Mouse (Mus musculus) kidney, embryonic 14.5 days (tissue): ENCODE results near the gene Efhd2. TPM values are rescaled to one million over a fixed set of nuclear protein-coding genes. Genes with fewer than 3 reads are reported as not detected.

Experiments
- ATAC-seq: fragments of 200-750 bp; cut with Nextera tagmentation; 2 replicates; pipeline ENCODE4 v1.8.0; 2017; ENCODE audit warnings: moderate number of reproducible peaks, mild to moderate bottlenecking, moderate TSS enrichment, moderate library complexity; ENCODE audit not compliant: low FRiP score, low TSS enrichment
- H3K27ac ChIP-seq: fragments of 300-500 bp; sonication (generic); 2 replicates; pipeline ENCODE4 v1.5.1; 2014; ENCODE audit warnings: low read depth, mild to moderate bottlenecking, low read length, moderate library complexity, mixed read lengths
- H3K27me3 ChIP-seq: fragments of 300-500 bp; sonication (generic); 2 replicates; pipeline ENCODE4 v1.6.1; 2014; ENCODE audit warnings: mild to moderate bottlenecking, low read length; ENCODE audit not compliant: control insufficient read depth, insufficient read depth
- H3K36me3 ChIP-seq: fragments of 300-500 bp; sonication (generic); 2 replicates; pipeline ENCODE4 v1.6.1; 2014; ENCODE audit warnings: low read length, mixed read lengths; ENCODE audit not compliant: control insufficient read depth, insufficient read depth
- H3K4me1 ChIP-seq: fragments of 300-500 bp; sonication (generic); 2 replicates; pipeline ENCODE4 v1.6.1; 2014; ENCODE audit warnings: low read length, mixed read lengths; ENCODE audit not compliant: control insufficient read depth, insufficient read depth
- H3K4me2 ChIP-seq: fragments of 300-500 bp; sonication (generic); replicated peaks from 2 replicates; pipeline ENCODE4 v1.6.1; 2014; ENCODE audit warnings: low read depth, mild to moderate bottlenecking, low read length
- H3K4me3 ChIP-seq: fragments of 300-500 bp; sonication (generic); 2 replicates; pipeline ENCODE4 v1.5.1; 2014; ENCODE audit warnings: mild to moderate bottlenecking, low read length
- H3K9ac ChIP-seq: fragments of 300-500 bp; sonication (generic); 2 replicates; pipeline ENCODE4 v1.6.1; 2014; ENCODE audit warnings: low read depth, mild to moderate bottlenecking, low read length, moderate library complexity
- H3K9me3 ChIP-seq: fragments of 300-500 bp; sonication (generic); 2 replicates; pipeline ENCODE4 v1.6.1; 2016; ENCODE audit warnings: low read length; ENCODE audit not compliant: control insufficient read depth
- WGBS: fragments of 180-500 bp; shearing (Covaris S2); extraction: QIAGEN DNeasy Blood & Tissue Kit; methylation state at CpG from one replicate; pipeline ENCODE4 v1.1.7; 2014; 5-methylcytosine and 5-hydroxymethylcytosine counted together
- polyA plus RNA-seq: library from polyadenylated mRNA; unstranded; fragments of >200 nt; fragmentation: Nextera tagmentation; extraction: Ambion mirVana; gene quantifications from 2 replicates; pipeline ENCODE4 v1.2.1, GENCODE M21; 2014

The Efhd2 gene
- polyA plus RNA-seq, 1 experiment from 2014 or later: 29.5 TPM

DNA sequence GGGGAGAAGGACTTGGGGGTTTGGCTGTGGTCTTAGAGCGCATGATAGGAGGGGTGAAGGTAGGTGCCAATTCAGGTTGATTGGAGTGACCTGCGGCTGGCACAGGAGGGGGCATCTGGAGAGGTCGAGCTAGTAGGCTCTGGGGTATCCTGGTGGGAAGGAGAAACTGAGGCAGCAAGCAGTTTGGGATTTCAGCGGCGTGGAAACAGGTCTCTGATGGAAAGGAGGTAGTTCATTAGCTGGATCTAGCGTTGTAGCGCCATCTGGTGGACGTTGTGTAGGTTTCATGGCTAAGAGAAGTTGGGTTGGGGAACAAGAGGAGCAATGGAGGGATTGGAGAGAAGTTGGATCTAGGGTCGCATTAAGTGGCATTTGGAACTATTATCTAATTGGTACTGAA lies 21.3 kb downstream of the Efhd2 start:
- no peak overlapping the region for H3K9ac ChIP-seq
- H3K27me3 ChIP-seq: no peaks in the 10 kb centered on the region
- 76% methylated on average over 9 of the region's 9 CpGs for WGBS
- ATAC-seq: no peak
- no peaks in the 10 kb centered on the region; the same call in 1 of the 2 replicates for H3K36me3 ChIP-seq
- H3K4me3 ChIP-seq: no peak overlapping the region
- no peak overlapping the region for H3K27ac ChIP-seq
- no peak overlapping the region for H3K4me2 ChIP-seq
- no peaks in the 10 kb centered on the region for H3K4me1 ChIP-seq
- no peaks in the 10 kb centered on the region for H3K9me3 ChIP-seq

DNA sequence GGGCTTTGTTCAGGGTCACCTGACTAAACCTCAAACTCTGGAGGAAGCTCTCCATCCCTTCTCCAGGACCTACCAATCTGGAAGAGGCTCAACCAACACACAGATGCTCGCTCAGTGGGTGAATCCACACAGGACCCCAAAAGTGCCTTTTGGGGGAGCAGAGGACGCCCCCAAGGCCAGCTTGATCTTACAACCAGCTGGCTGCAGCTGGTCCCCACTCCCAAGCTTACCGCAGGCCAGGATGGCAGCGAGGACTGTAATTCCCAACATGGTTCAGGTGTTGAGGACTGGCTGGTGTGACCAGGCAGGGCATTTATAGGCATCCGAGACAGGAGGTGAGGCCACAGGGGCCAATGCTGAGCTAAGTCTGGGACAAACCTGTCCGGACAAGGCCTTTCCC lies 28.7 kb downstream of the Efhd2 start, which contains the start of gene Ctrc:
Gene Ctrc (minus strand): TSS at position 361 of the 400 bp plus-strand sequence.
- Histone ChIP-seq H3K36me3 (no peaks in the 10 kb centered on the region), H3K27ac (no peak within 1 kb of the TSS), H3K4me3 (no peak within 1 kb of the TSS), H3K9me3 (no peaks in the 10 kb centered on the region), H3K9ac (no peak within 1 kb of the TSS), H3K27me3 (no peaks in the 10 kb centered on the region), H3K4me2 (no peak within 1 kb of the TSS), H3K4me1 (no peaks in the 10 kb centered on the region)
- WGBS: 75% methylated on average over 6 of the region's 6 CpGs
- no peak for ATAC-seq

DNA sequence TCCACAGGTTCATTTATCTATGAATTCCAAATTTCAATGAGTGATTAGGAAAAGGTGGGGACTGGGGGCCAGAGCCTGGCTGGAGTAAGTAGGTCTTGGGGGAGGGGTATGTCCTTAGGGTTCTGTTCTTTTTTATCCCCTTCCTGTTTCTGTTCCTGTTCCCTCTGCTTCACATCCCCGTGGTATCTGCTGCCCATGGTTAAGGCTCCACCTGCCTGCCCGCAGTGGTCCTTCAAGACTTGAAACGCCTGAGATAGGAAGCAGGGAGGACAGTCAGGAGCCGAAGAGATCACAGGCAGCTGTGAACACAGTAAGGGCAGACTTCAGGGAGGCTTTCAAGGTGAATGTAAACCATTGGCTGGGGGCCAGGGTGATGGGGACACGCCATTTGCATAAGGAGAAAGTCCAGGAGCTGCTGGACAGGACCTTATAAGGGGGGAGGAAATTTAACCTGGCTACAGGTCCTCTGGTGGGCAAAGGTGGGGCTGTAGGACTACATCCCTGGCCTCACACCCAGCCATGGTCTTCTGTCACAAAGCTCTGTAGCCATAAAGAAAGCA lies 40.1 kb downstream of the Efhd2 start:
- H3K27me3 ChIP-seq: no peaks in the 10 kb centered on the region
- H3K4me3 ChIP-seq: no peak overlapping the region
- H3K27ac ChIP-seq: no peak overlapping the region
- no peak overlapping the region for H3K4me2 ChIP-seq
- no peak for ATAC-seq
- no peaks in the 10 kb centered on the region for H3K4me1 ChIP-seq
- no peak overlapping the region for H3K9ac ChIP-seq
- no peaks in the 10 kb centered on the region for H3K9me3 ChIP-seq
- 61% methylated on average over 5 of the region's 5 CpGs for WGBS
- no peaks in the 10 kb centered on the region for H3K36me3 ChIP-seq

DNA sequence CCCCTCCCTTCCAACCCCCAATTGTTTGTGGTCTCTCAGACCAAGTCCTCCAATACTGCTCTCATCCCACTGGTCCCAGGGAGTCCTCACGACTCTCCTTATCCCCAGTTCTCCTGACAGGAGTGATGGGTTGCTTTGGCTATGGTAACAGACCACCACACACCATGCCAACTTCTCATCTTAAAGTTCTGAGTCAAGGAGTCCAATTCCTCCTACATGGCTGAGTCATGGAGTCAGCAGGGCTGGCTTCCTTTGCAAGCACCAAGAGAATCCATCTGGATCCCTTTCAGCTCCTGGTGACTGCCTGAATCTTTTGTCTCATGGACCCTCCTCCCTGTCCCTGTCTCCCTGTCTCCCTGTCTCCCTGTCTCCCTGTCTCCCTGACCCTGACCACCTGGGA lies 40.8 kb downstream of the Efhd2 start:
- 43% methylated on average over 1 of the region's 1 CpGs for WGBS
- Histone ChIP-seq H3K9me3 (no peaks in the 10 kb centered on the region), H3K4me3 (no peak overlapping the region), H3K27ac (no peak overlapping the region), H3K27me3 (no peaks in the 10 kb centered on the region), H3K9ac (no peak overlapping the region), H3K4me2 (no peak overlapping the region), H3K4me1 (no peaks in the 10 kb centered on the region), H3K36me3 (no peaks in the 10 kb centered on the region)
- ATAC-seq: no peak

DNA sequence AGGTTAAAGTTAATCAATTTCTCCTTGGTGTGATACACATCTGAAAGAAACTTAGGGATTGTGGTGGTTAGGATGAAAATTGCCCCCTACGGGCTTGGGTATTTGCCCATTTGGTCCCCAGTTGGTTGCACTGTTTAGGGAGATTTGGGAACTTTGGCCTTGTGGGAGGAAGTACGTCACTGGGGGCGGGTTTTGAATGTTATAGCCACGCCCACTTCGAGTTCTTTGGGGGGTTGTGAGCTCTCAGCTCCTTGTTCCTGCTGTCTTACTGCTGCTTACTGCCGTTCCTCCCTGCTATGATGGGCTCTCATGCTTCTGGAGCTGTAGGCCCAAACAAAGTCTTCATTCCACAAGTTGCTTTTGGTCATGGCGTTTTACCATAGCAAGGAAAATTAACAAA lies 43.4 kb downstream of the Efhd2 start:
- Histone ChIP-seq H3K27ac (no peak overlapping the region), H3K9me3 (no peaks in the 10 kb centered on the region), H3K4me1 (no peaks in the 10 kb centered on the region), H3K36me3 (no peaks in the 10 kb centered on the region), H3K9ac (no peak overlapping the region), H3K27me3 (no peaks in the 10 kb centered on the region), H3K4me2 (no peak overlapping the region), H3K4me3 (no peak overlapping the region)
- WGBS: 77% methylated on average over 7 of the region's 7 CpGs
- ATAC-seq: no peak

DNA sequence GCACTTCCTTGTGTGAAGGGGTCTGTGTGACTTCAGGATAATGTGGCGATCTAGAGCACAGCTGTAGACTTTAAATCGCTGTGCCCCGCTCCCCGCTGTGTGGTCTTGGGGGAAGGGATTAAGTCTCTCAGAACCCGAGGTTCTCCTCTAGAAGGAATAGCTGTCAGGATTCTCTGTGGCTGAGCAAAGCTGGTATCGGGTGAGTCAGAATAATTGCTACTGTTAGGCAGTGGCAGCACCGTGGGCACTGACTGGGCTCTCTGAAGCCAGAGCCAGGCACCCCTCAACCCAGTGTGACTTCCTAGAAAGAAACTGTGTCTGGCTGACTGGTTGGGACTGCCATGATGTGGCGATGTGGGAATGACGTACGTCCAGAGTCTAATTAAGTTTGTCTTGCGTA lies 44.3 kb downstream of the Efhd2 start:
- 60% methylated on average over 11 of the region's 11 CpGs for WGBS
- Histone ChIP-seq H3K4me2 (no peak overlapping the region), H3K27me3 (no peaks in the 10 kb centered on the region), H3K27ac (no peak overlapping the region), H3K4me1 (no peaks in the 10 kb centered on the region), H3K9me3 (no peaks in the 10 kb centered on the region), H3K36me3 (no peaks in the 10 kb centered on the region), H3K4me3 (no peak overlapping the region), H3K9ac (no peak overlapping the region)
- no peak for ATAC-seq

DNA sequence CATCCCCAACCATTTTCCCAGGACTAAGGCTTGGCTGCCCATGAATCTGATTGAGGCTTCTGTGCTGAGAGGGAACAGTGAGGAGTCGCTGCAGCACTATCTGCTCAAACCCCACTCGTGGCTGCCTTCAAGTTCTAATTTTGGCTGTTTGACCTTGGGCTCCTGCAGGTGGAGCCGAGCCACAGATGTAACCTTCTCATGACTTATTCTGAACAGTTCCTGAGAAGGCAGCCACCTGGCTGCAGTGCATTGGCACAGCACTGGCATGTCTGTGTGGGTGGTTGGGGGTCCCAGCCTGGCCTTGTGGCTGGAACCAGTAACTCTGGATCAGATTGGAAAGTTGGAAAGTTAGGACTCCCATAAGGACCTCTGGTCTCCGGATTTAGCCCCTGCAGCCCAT lies 46.5 kb downstream of the Efhd2 start:
- H3K27me3 ChIP-seq: no peaks in the 10 kb centered on the region
- no peak overlapping the region for H3K4me2 ChIP-seq
- no peak for ATAC-seq
- no peak overlapping the region for H3K9ac ChIP-seq
- no peaks in the 10 kb centered on the region for H3K4me1 ChIP-seq
- H3K36me3 ChIP-seq: no peaks in the 10 kb centered on the region
- H3K4me3 ChIP-seq: no peak overlapping the region
- no peak overlapping the region for H3K27ac ChIP-seq
- no peaks in the 10 kb centered on the region for H3K9me3 ChIP-seq
- WGBS: 59% methylated on average over 4 of the region's 4 CpGs

DNA sequence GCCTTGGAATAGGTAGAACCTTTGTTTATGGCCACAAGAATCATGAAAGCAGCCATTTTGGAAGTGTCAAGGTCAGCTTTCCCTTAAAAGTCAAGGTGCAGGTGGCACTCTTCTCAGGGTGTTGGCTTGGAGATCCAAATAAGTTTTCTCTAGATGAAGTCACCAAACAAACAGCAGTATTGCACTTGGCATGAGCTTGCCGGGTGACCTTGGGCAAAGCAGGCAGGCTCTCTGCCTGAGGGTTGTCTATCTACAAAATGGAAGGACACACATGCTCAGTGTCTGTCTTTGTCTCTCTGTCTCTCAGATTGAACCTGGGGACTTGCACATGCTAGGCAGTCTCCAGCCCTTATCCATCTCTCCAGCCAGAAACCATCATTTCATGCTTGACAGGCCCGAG lies 47.3 kb downstream of the Efhd2 start:
- no peaks in the 10 kb centered on the region for H3K36me3 ChIP-seq
- no peak for ATAC-seq
- no peak overlapping the region for H3K4me2 ChIP-seq
- H3K4me1 ChIP-seq: no peaks in the 10 kb centered on the region
- H3K9me3 ChIP-seq: no peaks in the 10 kb centered on the region
- H3K27ac ChIP-seq: no peak overlapping the region
- WGBS: 84% methylated on average over 2 of the region's 2 CpGs
- H3K9ac ChIP-seq: no peak overlapping the region
- H3K27me3 ChIP-seq: no peaks in the 10 kb centered on the region
- H3K4me3 ChIP-seq: no peak overlapping the region

DNA sequence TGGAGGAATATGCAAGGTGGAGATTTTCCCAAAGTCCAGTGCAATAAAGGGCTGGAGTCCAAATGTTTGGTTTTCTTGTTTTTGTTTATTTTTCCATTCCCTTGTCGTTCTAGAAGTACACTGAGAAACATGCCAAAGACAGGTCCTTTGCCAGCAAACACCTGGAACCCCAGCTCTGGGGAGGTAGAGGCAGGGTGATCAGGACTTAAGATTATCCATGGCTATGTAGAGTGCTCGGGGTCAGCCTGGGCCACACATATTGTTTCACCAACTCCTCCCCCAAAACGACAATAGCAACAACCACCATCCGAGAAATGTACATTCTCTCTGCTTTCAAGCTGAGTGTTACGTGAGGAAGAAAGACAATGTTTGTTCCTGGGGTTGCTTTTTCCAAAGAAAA lies 48.7 kb downstream of the Efhd2 start, which contains the start of gene Cela2a:
Gene Cela2a (minus strand): TSS at position 101 of the 400 bp plus-strand sequence.
- Histone ChIP-seq H3K27ac (no peak within 1 kb of the TSS), H3K4me1 (no peaks in the 10 kb centered on the region), H3K4me2 (no peak within 1 kb of the TSS), H3K4me3 (no peak within 1 kb of the TSS), H3K9ac (no peak within 1 kb of the TSS), H3K36me3 (no peaks in the 10 kb centered on the region), H3K9me3 (no peaks in the 10 kb centered on the region), H3K27me3 (no peaks in the 10 kb centered on the region)
- no peak for ATAC-seq
- 75% methylated on average over 5 of the region's 5 CpGs for WGBS
